Mouse (Mus musculus): Measurements from ENCODE around the gene Rln1. TPM values are rescaled to one million over a fixed set of nuclear protein-coding genes. Genes with fewer than 3 reads are reported as not detected.

Gene Rln1
- polyA plus RNA-seq, 1 experiment = 0.49 TPM

- WGBS = 61% methylated on average over 20 of the region's 20 CpGs
- no peaks in the 10 kb centered on the region for H3K27me3 ChIP-seq (ENCODE audit: control insufficient read depth, insufficient read depth, low read length)
- TF ChIP-seq POLR2A (IDR thresholded peaks at IDR 0.05; ENCODE audit: borderline replicate concordance, insufficient read depth, low read length) = no peak
- TF ChIP-seq CTCF (IDR thresholded peaks at IDR 0.05; ENCODE audit: borderline replicate concordance, insufficient read depth, low read depth, low read length) = no peak
These were observed 31.9 kb upstream of the Rln1 start for GRCm38 (mm10) chr19:29366226-29366968.

GRCm38 (mm10) chr19:29365105-29365504 is 30.6 kb upstream of the Rln1 start:
- no peak for DNase-seq
- WGBS = 39% methylated on average over 3 of the region's 3 CpGs
- Histone ChIP-seq H3K27me3 (ENCODE audit: control insufficient read depth, insufficient read depth, low read length) (no peaks in the 10 kb centered on the region), H3K27ac (ENCODE audit: insufficient read depth, low read length) (no peak overlapping the region), H3K4me1 (ENCODE audit: control insufficient read depth, insufficient read depth, low read length) (no peaks in the 10 kb centered on the region; the same call in 1 of the 2 replicates), H3K4me3 (replicated peaks; ENCODE audit: insufficient read depth, low read depth, low read length) (no peak overlapping the region)
- TF ChIP-seq CTCF (IDR thresholded peaks at IDR 0.05; ENCODE audit: borderline replicate concordance, insufficient read depth, low read depth, low read length) = no peak
- no peak for TF ChIP-seq POLR2A (IDR thresholded peaks at IDR 0.05; ENCODE audit: borderline replicate concordance, insufficient read depth, low read length)

More at GRCm38 (mm10) chr19:29366226-29366968, 31.9 kb upstream of the Rln1 start:
- Histone ChIP-seq H3K4me3 (replicated peaks; ENCODE audit: insufficient read depth, low read depth, low read length) (peak overlapping the region; percentile 18), H3K27ac (ENCODE audit: insufficient read depth, low read length) (no peak overlapping the region), H3K4me1 (ENCODE audit: control insufficient read depth, insufficient read depth, low read length) (no peaks in the 10 kb centered on the region)
- DNase-seq = no peak

GRCm38 (mm10) chr19:29364076-29364475 is 29.6 kb upstream of the Rln1 start:
- 87% methylated on average over 5 of the region's 5 CpGs for WGBS
- TF ChIP-seq CTCF (IDR thresholded peaks at IDR 0.05; ENCODE audit: borderline replicate concordance, insufficient read depth, low read depth, low read length) = no peak
- no peaks in the 10 kb centered on the region; the same call in 1 of the 2 replicates for H3K4me1 ChIP-seq (ENCODE audit: control insufficient read depth, insufficient read depth, low read length)
- no peak overlapping the region for H3K27ac ChIP-seq (ENCODE audit: insufficient read depth, low read length)
- no peak for DNase-seq
- no peaks in the 10 kb centered on the region for H3K27me3 ChIP-seq (ENCODE audit: control insufficient read depth, insufficient read depth, low read length)
- H3K4me3 ChIP-seq (replicated peaks; ENCODE audit: insufficient read depth, low read depth, low read length) = no peak overlapping the region

- TF ChIP-seq CTCF (IDR thresholded peaks at IDR 0.05; ENCODE audit: borderline replicate concordance, insufficient read depth, low read depth, low read length) (no peak), POLR2A (IDR thresholded peaks at IDR 0.05; ENCODE audit: borderline replicate concordance, insufficient read depth, low read length) (no peak)
- no peak for DNase-seq
- WGBS = 94% methylated on average over 7 of the region's 7 CpGs
- Histone ChIP-seq H3K4me3 (replicated peaks; ENCODE audit: insufficient read depth, low read depth, low read length) (no peak overlapping the region), H3K27ac (ENCODE audit: insufficient read depth, low read length) (no peak overlapping the region), H3K27me3 (ENCODE audit: control insufficient read depth, insufficient read depth, low read length) (no peaks in the 10 kb centered on the region), H3K4me1 (ENCODE audit: control insufficient read depth, insufficient read depth, low read length) (no peaks in the 10 kb centered on the region; the same call in 1 of the 2 replicates)
These were observed 29.1 kb upstream of the Rln1 start for GRCm38 (mm10) chr19:29363557-29363956.

- DNase-seq = no peak
- TF ChIP-seq CTCF (IDR thresholded peaks at IDR 0.05; ENCODE audit: borderline replicate concordance, insufficient read depth, low read depth, low read length) (no peak), POLR2A (IDR thresholded peaks at IDR 0.05; ENCODE audit: borderline replicate concordance, insufficient read depth, low read length) (no peak)
- H3K27me3 ChIP-seq (ENCODE audit: control insufficient read depth, insufficient read depth, low read length) = no peaks in the 10 kb centered on the region
- H3K4me3 ChIP-seq (replicated peaks; ENCODE audit: insufficient read depth, low read depth, low read length) = peak overlapping the region; percentile 80
- no peaks in the 10 kb centered on the region; the same call in 1 of the 2 replicates for H3K4me1 ChIP-seq (ENCODE audit: control insufficient read depth, insufficient read depth, low read length)
- no peak overlapping the region for H3K27ac ChIP-seq (ENCODE audit: insufficient read depth, low read length)
- 44% methylated on average over 13 of the region's 13 CpGs for WGBS
These were observed 27.9 kb upstream of the Rln1 start for GRCm38 (mm10) chr19:29362173-29362930.

GRCm38 (mm10) chr19:29361468-29362130 is 27.1 kb upstream of the Rln1 start:
- peak; percentile 92 for TF ChIP-seq POLR2A (IDR thresholded peaks at IDR 0.05; ENCODE audit: borderline replicate concordance, insufficient read depth, low read length)
- TF ChIP-seq CTCF (IDR thresholded peaks at IDR 0.05; ENCODE audit: borderline replicate concordance, insufficient read depth, low read depth, low read length) = no peak
- 2% methylated on average over 33 of the region's 33 CpGs for WGBS
- DNase-seq = peak; percentile 93 to 96
- no peaks in the 10 kb centered on the region; the same call in 1 of the 2 replicates for H3K4me1 ChIP-seq (ENCODE audit: control insufficient read depth, insufficient read depth, low read length)
- peak overlapping the region; percentile 80 for H3K4me3 ChIP-seq (replicated peaks; ENCODE audit: insufficient read depth, low read depth, low read length)
- peak overlapping the region; percentile 40 for H3K27ac ChIP-seq (ENCODE audit: insufficient read depth, low read length)
- H3K27me3 ChIP-seq (ENCODE audit: control insufficient read depth, insufficient read depth, low read length) = no peaks in the 10 kb centered on the region

- DNase-seq = no peak
- H3K27me3 ChIP-seq (ENCODE audit: control insufficient read depth, insufficient read depth, low read length) = no peaks in the 10 kb centered on the region
- no peak overlapping the region for H3K27ac ChIP-seq (ENCODE audit: insufficient read depth, low read length)
- H3K4me1 ChIP-seq (ENCODE audit: control insufficient read depth, insufficient read depth, low read length) = no peaks in the 10 kb centered on the region; the same call in 1 of the 2 replicates
- H3K4me3 ChIP-seq (replicated peaks; ENCODE audit: insufficient read depth, low read depth, low read length) = no peak overlapping the region
- no peak for TF ChIP-seq CTCF (IDR thresholded peaks at IDR 0.05; ENCODE audit: borderline replicate concordance, insufficient read depth, low read depth, low read length)
- TF ChIP-seq POLR2A (IDR thresholded peaks at IDR 0.05; ENCODE audit: borderline replicate concordance, insufficient read depth, low read length) = no peak
- WGBS = 86% methylated on average over 5 of the region's 5 CpGs
These were observed 25.8 kb upstream of the Rln1 start for GRCm38 (mm10) chr19:29360251-29360650.
